Mouse (Mus musculus): ENCODE data around the gene Srpx2. TPM values are rescaled to one million over a fixed set of nuclear protein-coding genes. Genes with fewer than 3 reads are reported as not detected.

Srpx2 gene
- polyA plus RNA-seq (2015; fragmentation: Nextera tagmentation; extraction: Ambion mirVana): 17.3 and 18.1 TPM in 2 replicates

DNA sequence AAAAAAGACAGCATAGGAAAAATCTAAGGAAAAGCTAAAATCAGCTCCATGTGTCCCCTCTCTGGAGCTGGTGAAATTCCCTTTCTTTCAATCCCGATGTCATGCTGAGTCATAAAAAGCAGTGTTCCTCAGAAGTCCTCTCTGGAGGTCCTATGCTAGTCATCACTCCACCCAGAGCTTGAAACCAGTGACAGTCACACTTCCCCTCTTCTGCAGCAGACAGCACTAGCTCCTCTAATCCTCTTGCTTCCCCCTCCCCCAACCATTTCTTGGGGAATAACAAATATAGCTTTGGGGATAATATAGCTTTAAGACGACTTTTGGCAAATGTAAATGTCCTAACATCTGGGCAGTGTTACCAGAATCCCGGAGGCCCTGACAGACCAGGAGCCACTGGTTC lies at the start of gene Srpx2:
Gene Srpx2 (plus strand): TSS at position 166 of the 400 bp plus-strand sequence.
- Histone ChIP-seq H3K4me3 (ENCODE audit: low read depth, low read length) (peak within 1 kb of the TSS; percentile 8; the same call in 1 of the 2 replicates), H3K27ac (ENCODE audit: low read length) (no peak within 1 kb of the TSS), H3K27me3 (replicated peaks; ENCODE audit: insufficient read depth, low read length) (no peaks in the 10 kb centered on the region), H3K9ac (replicated peaks; ENCODE audit: low read depth) (no peak within 1 kb of the TSS), H3K36me3 (ENCODE audit: insufficient read depth, low read length) (no peaks in the 10 kb centered on the region), H3K4me2 (replicated peaks; ENCODE audit: low read depth, low read length) (no peak within 1 kb of the TSS; the same call in 1 of the 2 replicates), H3K4me1 (ENCODE audit: insufficient read depth, low read depth, low read length) (no peaks in the 10 kb centered on the region), H3K9me3 (ENCODE audit: low read length) (no peaks in the 10 kb centered on the region)
- no peak for TF ChIP-seq EP300 (IDR thresholded peaks at IDR 0.05)
- TF ChIP-seq CTCF (IDR thresholded peaks at IDR 0.05): no peak
- ATAC-seq (no peak), DNase-seq (ENCODE audit: low spot score) (peak; percentile 21)
- 27% methylated on average over 3 of the region's 3 CpGs for WGBS

- Histone ChIP-seq H3K4me2 (replicated peaks; ENCODE audit: low read depth, low read length) (no peak overlapping the region), H3K4me1 (ENCODE audit: insufficient read depth, low read depth, low read length) (no peaks in the 10 kb centered on the region), H3K9ac (replicated peaks; ENCODE audit: low read depth) (no peak overlapping the region), H3K27me3 (replicated peaks; ENCODE audit: insufficient read depth, low read length) (no peaks in the 10 kb centered on the region), H3K27ac (ENCODE audit: low read length) (no peak overlapping the region), H3K36me3 (ENCODE audit: insufficient read depth, low read length) (no peaks in the 10 kb centered on the region), H3K9me3 (ENCODE audit: low read length) (no peaks in the 10 kb centered on the region), H3K4me3 (ENCODE audit: low read depth, low read length) (no peak overlapping the region)
- TF ChIP-seq EP300 (IDR thresholded peaks at IDR 0.05): no peak
- TF ChIP-seq CTCF (IDR thresholded peaks at IDR 0.05): no peak
- no peak for ATAC-seq
- DNase-seq (ENCODE audit: low spot score): peak; percentile 6
- WGBS: 88% methylated on average over 6 of the region's 6 CpGs
Measured at GRCm38 (mm10) chrX:133869743-133870142, 38.5 kb upstream of the Srpx2 start.

DNA sequence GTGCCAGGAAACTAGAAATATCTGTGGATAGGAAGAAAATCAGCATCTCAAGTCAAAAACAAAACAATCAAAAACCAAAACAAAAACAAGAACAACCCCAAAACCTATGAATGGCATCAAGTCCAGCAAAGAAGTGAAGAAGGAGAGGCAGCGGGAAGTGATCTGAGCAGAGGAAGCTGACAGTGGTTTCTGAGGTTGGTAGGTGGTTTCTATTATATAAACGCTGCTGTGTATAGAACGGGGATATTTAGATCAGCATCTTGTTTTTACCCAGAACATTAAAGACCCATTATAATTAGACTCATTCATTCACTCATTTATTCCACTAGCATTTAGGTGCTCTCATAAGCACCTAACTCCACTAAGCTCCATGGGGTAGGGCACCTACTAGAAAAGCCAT lies 20.9 kb upstream of the Srpx2 start:
- 81% methylated on average over 3 of the region's 3 CpGs for WGBS

DNA sequence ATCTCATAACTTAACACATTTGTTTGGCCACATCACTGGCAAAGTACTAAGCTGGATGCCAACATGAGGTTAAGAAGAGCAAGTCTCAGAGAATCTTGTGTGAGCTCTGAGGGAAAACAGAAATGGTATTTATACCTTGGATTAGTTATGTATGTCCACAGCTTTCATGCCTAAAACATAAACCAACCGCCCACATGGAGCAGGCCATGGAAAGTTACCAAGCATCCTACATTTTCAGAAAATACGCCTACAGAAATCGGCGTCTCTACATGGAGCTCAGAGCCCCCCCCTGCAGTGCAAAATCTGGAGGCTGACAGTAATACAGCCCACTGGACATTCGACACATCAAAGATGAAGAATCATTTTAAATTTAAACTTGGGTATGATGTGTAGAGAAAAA lies 20.1 kb upstream of the Srpx2 start:
- Histone ChIP-seq H3K27me3 (replicated peaks; ENCODE audit: insufficient read depth, low read length) (no peaks in the 10 kb centered on the region), H3K4me3 (ENCODE audit: low read depth, low read length) (no peak overlapping the region), H3K4me1 (ENCODE audit: insufficient read depth, low read depth, low read length) (no peaks in the 10 kb centered on the region), H3K27ac (ENCODE audit: low read length) (no peak overlapping the region), H3K4me2 (replicated peaks; ENCODE audit: low read depth, low read length) (no peak overlapping the region), H3K36me3 (ENCODE audit: insufficient read depth, low read length) (no peaks in the 10 kb centered on the region), H3K9me3 (ENCODE audit: low read length) (no peaks in the 10 kb centered on the region), H3K9ac (replicated peaks; ENCODE audit: low read depth) (no peak overlapping the region)
- 81% methylated on average over 5 of the region's 5 CpGs for WGBS
- ATAC-seq: no peak
- TF ChIP-seq EP300 (IDR thresholded peaks at IDR 0.05) (no peak), CTCF (IDR thresholded peaks at IDR 0.05) (no peak)
- DNase-seq (ENCODE audit: low spot score): no peak

More for the DNA sequence above, 20.9 kb upstream of the Srpx2 start:
- Histone ChIP-seq H3K9ac (replicated peaks; ENCODE audit: low read depth) (no peak overlapping the region), H3K27me3 (replicated peaks; ENCODE audit: insufficient read depth, low read length) (no peaks in the 10 kb centered on the region), H3K4me1 (ENCODE audit: insufficient read depth, low read depth, low read length) (no peaks in the 10 kb centered on the region), H3K9me3 (ENCODE audit: low read length) (no peaks in the 10 kb centered on the region), H3K27ac (ENCODE audit: low read length) (no peak overlapping the region), H3K4me2 (replicated peaks; ENCODE audit: low read depth, low read length) (no peak overlapping the region), H3K4me3 (ENCODE audit: low read depth, low read length) (no peak overlapping the region), H3K36me3 (ENCODE audit: insufficient read depth, low read length) (no peaks in the 10 kb centered on the region)
- TF ChIP-seq CTCF (IDR thresholded peaks at IDR 0.05) (no peak), EP300 (IDR thresholded peaks at IDR 0.05) (no peak)
- ATAC-seq (no peak), DNase-seq (ENCODE audit: low spot score) (no peak)

DNA sequence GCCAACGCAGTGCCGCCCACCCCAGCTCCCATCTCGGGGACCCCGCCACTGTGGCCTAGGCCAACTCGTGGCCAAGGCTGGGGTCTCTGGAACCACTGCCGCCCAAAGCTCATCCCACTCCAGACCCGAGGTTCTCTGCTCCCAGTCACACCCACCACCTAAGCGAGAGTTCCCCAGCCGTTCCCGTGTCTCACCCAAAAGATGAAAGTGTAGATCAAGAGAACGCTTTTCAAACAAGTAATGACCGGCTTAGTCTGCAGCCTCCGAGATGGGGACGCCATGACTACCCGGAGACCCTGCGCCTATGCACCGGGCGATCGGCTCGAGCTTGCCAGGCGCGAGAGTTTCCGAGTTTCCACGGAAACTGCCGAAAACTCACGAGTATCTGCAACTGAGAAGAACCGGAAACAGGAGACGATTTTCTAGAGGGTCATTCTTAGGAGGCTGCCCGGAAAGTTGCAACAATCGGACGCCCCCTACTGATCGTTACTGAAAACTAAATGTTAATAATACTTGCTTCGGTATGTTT lies 10.1 kb upstream of the Srpx2 start, which contains the start of gene Tspan6:
Gene Tspan6 (minus strand): TSS at position 416 of the 529 bp plus-strand sequence.
- peak within 1 kb of the TSS; percentile 32; the same call in 1 of the 2 replicates for H3K9ac ChIP-seq (replicated peaks; ENCODE audit: low read depth)
- WGBS: 12% methylated on average over 31 of the region's 33 CpGs
- H3K9me3 ChIP-seq (ENCODE audit: low read length): no peaks in the 10 kb centered on the region
- DNase-seq (ENCODE audit: low spot score): peak; percentile 85
- no peaks in the 10 kb centered on the region for H3K27me3 ChIP-seq (replicated peaks; ENCODE audit: insufficient read depth, low read length)
- no peaks in the 10 kb centered on the region for H3K36me3 ChIP-seq (ENCODE audit: insufficient read depth, low read length)
- peak within 1 kb of the TSS; percentile 62 for H3K4me2 ChIP-seq (replicated peaks; ENCODE audit: low read depth, low read length)
- peak within 1 kb of the TSS; percentile 49 for H3K4me3 ChIP-seq (ENCODE audit: low read depth, low read length)
- H3K4me1 ChIP-seq (ENCODE audit: insufficient read depth, low read depth, low read length): no peaks in the 10 kb centered on the region
- peak; percentile 86 for ATAC-seq
- no peak within 1 kb of the TSS for H3K27ac ChIP-seq (ENCODE audit: low read length)
- TF ChIP-seq CTCF (IDR thresholded peaks at IDR 0.05) (peak; percentile 56), EP300 (IDR thresholded peaks at IDR 0.05) (no peak)

DNA sequence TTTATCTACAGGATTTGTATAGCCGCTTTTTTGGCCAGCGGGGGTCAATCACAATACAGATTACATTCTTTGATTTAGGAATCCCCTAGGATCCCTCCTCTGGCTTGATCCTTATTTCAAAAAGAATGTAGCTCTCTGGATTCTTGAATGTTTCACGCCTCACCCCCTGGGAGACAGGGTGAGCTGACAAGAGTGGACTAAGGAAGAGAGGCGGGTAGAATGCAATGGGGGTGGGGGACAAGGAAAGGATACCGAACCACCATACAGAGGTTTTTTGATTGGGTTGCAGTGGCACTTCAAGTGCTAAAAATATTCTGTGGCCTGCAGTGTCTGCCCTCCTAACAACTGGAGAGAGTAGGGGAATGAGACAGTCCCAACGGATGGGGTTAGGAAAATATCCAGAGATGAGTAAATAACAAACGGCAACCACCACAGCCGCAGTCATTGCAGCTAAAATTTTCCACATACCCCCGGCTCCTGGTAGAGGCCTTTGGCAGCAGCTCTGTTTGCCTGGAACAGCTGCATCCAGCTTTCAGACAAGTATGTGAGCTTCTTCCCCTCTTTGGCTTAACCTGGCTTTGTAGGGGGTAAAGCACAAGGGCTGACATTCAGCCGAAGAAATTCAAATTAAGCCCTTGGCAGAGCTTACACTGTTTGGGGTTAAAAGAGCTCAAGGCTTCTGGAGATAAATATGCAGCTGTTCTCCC lies 3.3 kb downstream of the Srpx2 start:
- Histone ChIP-seq H3K27me3 (replicated peaks; ENCODE audit: insufficient read depth, low read length) (no peaks in the 10 kb centered on the region), H3K9me3 (ENCODE audit: low read length) (no peaks in the 10 kb centered on the region), H3K27ac (ENCODE audit: low read length) (0 out of 2 replicates have a peak overlapping the region, but pooled peaks have one; percentile 26), H3K36me3 (ENCODE audit: insufficient read depth, low read length) (no peaks in the 10 kb centered on the region), H3K4me1 (ENCODE audit: insufficient read depth, low read depth, low read length) (no peaks in the 10 kb centered on the region), H3K9ac (replicated peaks; ENCODE audit: low read depth) (no peak overlapping the region), H3K4me3 (ENCODE audit: low read depth, low read length) (no peak overlapping the region), H3K4me2 (replicated peaks; ENCODE audit: low read depth, low read length) (no peak overlapping the region)
- 47% methylated on average over 10 of the region's 10 CpGs for WGBS
- ATAC-seq: peak; percentile 79
- DNase-seq (ENCODE audit: low spot score): peak; percentile 54
- TF ChIP-seq CTCF (IDR thresholded peaks at IDR 0.05) (no peak), EP300 (IDR thresholded peaks at IDR 0.05) (no peak)

Data from lung, postnatal 0 days (tissue).